Mouse (Mus musculus) kidney, adult 2 months (tissue): ENCODE measurements around the gene Prickle2.

Experiments
- CTCF ChIP-seq: fragments of 200-500 bp; conservative IDR thresholded peaks from 2 replicates; pipeline ENCODE4 v1.5.1; 2011; ENCODE audit warnings: low read depth, mild to moderate bottlenecking, control low read depth, low read length, moderate library complexity, mixed read lengths; ENCODE audit not compliant: insufficient read depth, insufficient read length
- POLR2A ChIP-seq: fragments of 200-500 bp; IDR thresholded peaks from one replicate; pipeline ENCODE4 v1.6.1; 2011; ENCODE audit warnings: low read depth, low read length, control low read depth

DNA sequence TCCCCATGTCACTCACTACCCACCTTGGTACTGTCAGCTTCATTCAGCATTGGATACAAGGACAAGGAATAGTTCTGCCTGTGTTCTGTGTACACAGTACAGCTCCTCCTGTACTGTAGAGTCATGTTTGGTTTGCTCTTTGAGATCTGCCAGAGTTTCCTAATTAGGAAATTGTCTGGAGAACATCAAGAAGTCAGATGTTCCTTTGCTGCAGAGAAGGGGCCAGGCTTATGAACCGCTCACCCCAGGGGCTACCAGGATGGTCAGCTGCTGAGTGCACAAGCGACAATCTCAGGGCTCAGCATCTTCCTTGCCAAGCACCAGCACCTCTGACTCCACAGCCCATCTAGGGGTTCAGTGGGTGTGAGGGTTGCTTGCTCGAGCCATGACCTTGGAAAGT, 96.9 kb downstream of the Prickle2 start:
- TF ChIP-seq CTCF (no peak), POLR2A (no peak)
